Mouse (Mus musculus): ENCODE results near the gene Olfr1318.

- TF ChIP-seq POLR2A (IDR thresholded peaks at IDR 0.05; ENCODE audit: low read depth, low read length) (no peak), CTCF (IDR thresholded peaks at IDR 0.05; ENCODE audit: extremely low read depth, insufficient read depth, insufficient read length, insufficient replicate concordance) (no peak)
These were observed at the start of gene Olfr1318 for GRCm38 (mm10) chr2:112153898-112154297.

Measured in spleen, adult 2 months (tissue).